In the genomic region with DNA sequence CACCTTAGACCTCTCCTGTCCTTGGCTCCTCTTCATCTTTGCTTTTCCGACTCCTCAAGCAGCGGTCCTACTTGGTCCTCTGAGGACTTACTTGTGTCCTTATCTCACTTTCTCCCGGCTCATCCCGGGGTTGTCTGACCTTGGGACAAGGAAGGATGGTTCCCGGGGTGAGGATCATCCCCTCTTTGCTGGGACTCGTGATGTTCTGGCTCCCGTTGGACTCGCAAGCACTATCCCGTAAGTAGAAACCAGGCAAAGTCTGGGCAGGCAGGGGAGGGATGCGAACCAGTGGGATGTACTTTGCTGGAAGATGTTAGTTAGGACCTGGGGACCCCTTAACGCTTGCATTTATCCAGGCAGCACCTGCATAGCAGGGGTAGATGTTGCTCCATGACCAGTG, we compare ENCODE assay signal across 10 mouse cellular contexts. TPM values are rescaled to one million over a fixed set of nuclear protein-coding genes. Genes with fewer than 3 reads are reported as not detected.
DNase-seq lines count a peak whose midpoint lies in the region; ATAC-seq and TF ChIP-seq lines count a peak whose summit lies in the region.
"Had no signal": no experiment of that assay in that cellular context is flagged by ENCODE, and none has a peak within 500 bp of the region (broad histone marks: within the 10 kb centered on the region; RNA-seq: fewer than 3 reads in every experiment).

No protein-coding gene starts in this region.

- H3K4me2 ChIP-seq in heart, embryonic 11.5 days = peak overlapping the region; percentile 84
- H3K4me2 ChIP-seq in midbrain, embryonic 11.5 days = peak overlapping the region; percentile 87

- H3K9me3 ChIP-seq in heart, embryonic 11.5 days (replicated peaks; ENCODE audit: control insufficient read depth, low read length) = no peaks in the 10 kb centered on the region
- no peaks in the 10 kb centered on the region for H3K9me3 ChIP-seq in ES-Bruce4 (replicated peaks; ENCODE audit: control insufficient read depth, insufficient read depth, low read length, poor library complexity, severe bottlenecking)
- no peaks in the 10 kb centered on the region for H3K9me3 ChIP-seq in hindbrain, embryonic 10.5 days
- no peaks in the 10 kb centered on the region for H3K9me3 ChIP-seq in midbrain, embryonic 11.5 days (ENCODE audit: control insufficient read depth, low read length)

- H3K36me3 ChIP-seq in heart, embryonic 11.5 days (ENCODE audit: control insufficient read depth, insufficient read depth, low read length) = no peaks in the 10 kb centered on the region
- H3K36me3 ChIP-seq in ES-Bruce4 (ENCODE audit: control insufficient read depth, insufficient read depth, low read length, poor library complexity, severe bottlenecking) = no peaks in the 10 kb centered on the region
- H3K36me3 ChIP-seq in hindbrain, embryonic 10.5 days = no peaks in the 10 kb centered on the region
- no peaks in the 10 kb centered on the region for H3K36me3 ChIP-seq in midbrain, embryonic 11.5 days (ENCODE audit: control insufficient read depth, insufficient read depth, low read length)

- H3K4me3 ChIP-seq in heart, embryonic 11.5 days (ENCODE audit: low read depth, low read length) = peak overlapping the region; percentile 42
- H3K4me3 ChIP-seq in ES-Bruce4 (ENCODE audit: low read depth, low read length) = peak overlapping the region; percentile 45; the same call in 1 of the 2 replicates
- H3K4me3 ChIP-seq in hindbrain, embryonic 10.5 days = peak overlapping the region; percentile 60
- H3K4me3 ChIP-seq in midbrain, embryonic 11.5 days (ENCODE audit: low read depth, low read length) = peak overlapping the region; percentile 45; the same call in 1 of the 2 replicates

- no peaks in the 10 kb centered on the region; the same call in 1 of the 2 replicates for H3K4me1 ChIP-seq in heart, embryonic 11.5 days (ENCODE audit: control insufficient read depth, insufficient read depth, low read length)
- no peaks in the 10 kb centered on the region for H3K4me1 ChIP-seq in ES-Bruce4 (ENCODE audit: control insufficient read depth, insufficient read depth, low read length)
- H3K4me1 ChIP-seq in hindbrain, embryonic 10.5 days (replicated peaks) = peaks cover 33% of the 10 kb centered on the region
- no peaks in the 10 kb centered on the region for H3K4me1 ChIP-seq in midbrain, embryonic 11.5 days (ENCODE audit: control insufficient read depth, insufficient read depth, low read length)

- no peak for DNase-seq in heart, postnatal 25 days (ENCODE audit: low spot score)
- no peak for DNase-seq in hindbrain, embryonic 10.5 days (ENCODE audit: low spot score)
- peak; percentile 90 for DNase-seq in midbrain, embryonic 11.5 days (ENCODE audit: low spot score, missing footprints)
- DNase-seq in Muller cell, postnatal 12 days (ENCODE audit: inconsistent ontology term) = no peak
- DNase-seq in T-cell, adult 2 months (ENCODE audit: low spot score) = no peak
- no peak for DNase-seq in right cerebral cortex, adult 18-20 months
- DNase-seq: B cell, adult 2 months had no signal

- intact Hi-C loops in heart, postnatal 25 days (cut with DNase I) = loop anchor here (5.0 kb wide), 1 partner anchor 181 kb away; no protein-coding TSS in a partner anchor

- no peak overlapping the region for H3K27ac ChIP-seq in heart, embryonic 11.5 days (ENCODE audit: low read depth, low read length)
- no peak overlapping the region for H3K27ac ChIP-seq in ES-Bruce4 (ENCODE audit: insufficient read depth, low read length)
- H3K27ac ChIP-seq in hindbrain, embryonic 10.5 days = no peak overlapping the region
- H3K27ac ChIP-seq in midbrain, embryonic 11.5 days (ENCODE audit: low read depth, low read length) = no peak overlapping the region

- TF ChIP-seq POLR2A in ES-Bruce4 (IDR thresholded peaks at IDR 0.05; ENCODE audit: insufficient read depth, low read length) = no peak

- no peak overlapping the region for H3K9ac ChIP-seq in heart, embryonic 11.5 days (ENCODE audit: low read depth, low read length)
- no peak overlapping the region for H3K9ac ChIP-seq in ES-Bruce4 (ENCODE audit: low read depth, poor library complexity, severe bottlenecking)
- H3K9ac ChIP-seq in midbrain, embryonic 11.5 days (ENCODE audit: low read length) = no peak overlapping the region

- H3K27me3 ChIP-seq in heart, embryonic 11.5 days (ENCODE audit: control insufficient read depth, insufficient read depth, low read length) = peaks cover 63% of the 10 kb centered on the region
- H3K27me3 ChIP-seq in ES-Bruce4 (ENCODE audit: control insufficient read depth, insufficient read depth, low read length, poor library complexity, severe bottlenecking) = peaks cover 16% of the 10 kb centered on the region
- peaks cover 81% of the 10 kb centered on the region for H3K27me3 ChIP-seq in hindbrain, embryonic 10.5 days (ENCODE audit: insufficient read depth, poor library complexity, severe bottlenecking)
- peaks cover 40% of the 10 kb centered on the region for H3K27me3 ChIP-seq in midbrain, embryonic 11.5 days (ENCODE audit: control insufficient read depth, insufficient read depth, low read length)

- WGBS in heart, embryonic 11.5 days (ENCODE audit: insufficient replicate concordance) = 5% methylated on average over 11 of the region's 11 CpGs
- 5% methylated on average over 11 of the region's 11 CpGs for WGBS in hindbrain, embryonic 10.5 days
- WGBS in midbrain, embryonic 11.5 days = 3% methylated on average over 11 of the region's 11 CpGs

- TF ChIP-seq CTCF in ES-Bruce4 (IDR thresholded peaks at IDR 0.05; ENCODE audit: low read depth, low read length) = no peak

- no peak for ATAC-seq in heart, embryonic 11.5 days (replicated peaks; ENCODE audit: insufficient number of reproducible peaks, low FRiP score, low TSS enrichment)
- no peak for ATAC-seq in midbrain, embryonic 11.5 days (ENCODE audit: low FRiP score)

- no peak for TF ChIP-seq EP300 in ES-Bruce4 (IDR thresholded peaks at IDR 0.05; ENCODE audit: insufficient read depth, low read depth, low read length)

RNA-seq across cellular contexts. Expression of a gene that starts 0.4 kb away (rescaled TPM):
- 0.10 TPM in 1 of 2 replicates, not detected in the other for polyA plus RNA-seq in heart, embryonic 11.5 days (2014; fragmentation: Nextera tagmentation; extraction: Ambion mirVana)
- total RNA-seq in heart, postnatal 25 days (2021) = under 1 TPM in 1 of 2 experiments, not detected in 1; 0.36 TPM
- not detected in 2 replicates for polyA plus RNA-seq in ES-Bruce4 (2011; ENCODE audit: insufficient read depth, insufficient read length, low read depth, missing spikeins)
- 0.37 and 0.56 TPM in 2 replicates for polyA plus RNA-seq in hindbrain, embryonic 10.5 days (2016; fragmentation: Nextera tagmentation; extraction: Ambion mirVana)
- polyA plus RNA-seq in midbrain, embryonic 11.5 days (2014; fragmentation: Nextera tagmentation; extraction: Ambion mirVana) = 0.11 TPM in 1 of 2 replicates, not detected in the other
- total RNA-seq: megakaryocyte progenitor cell, adult 5-6 weeks had no signal

RNA-seq across cellular contexts. Expression of a gene that starts 26.2 kb away (rescaled TPM):
- 4.3 and 4.7 TPM in 2 replicates for polyA plus RNA-seq in heart, embryonic 11.5 days (2014; fragmentation: Nextera tagmentation; extraction: Ambion mirVana)
- 10 to 100 TPM in 1 of 2 experiments, 1 to 10 TPM in 1; 9.8 to 10.2 TPM for total RNA-seq in heart, postnatal 25 days (2021)
- 54.9 and 56.4 TPM in 2 replicates for polyA plus RNA-seq in ES-Bruce4 (2011; ENCODE audit: insufficient read depth, insufficient read length, low read depth, missing spikeins)
- polyA plus RNA-seq in hindbrain, embryonic 10.5 days (2016; fragmentation: Nextera tagmentation; extraction: Ambion mirVana) = 4.7 and 5.9 TPM in 2 replicates
- polyA plus RNA-seq in midbrain, embryonic 11.5 days (2014; fragmentation: Nextera tagmentation; extraction: Ambion mirVana) = 6.5 and 6.6 TPM in 2 replicates
